Mouse (Mus musculus) C2C12 (cell line): ENCODE measurements around the gene Gstp2. TPM values are rescaled to one million over a fixed set of nuclear protein-coding genes. Genes with fewer than 3 reads are reported as not detected.
"Not testable (repeated sequence)": the region's sequence is repeated elsewhere in the genome, so short reads cannot be mapped to it uniquely, and the experiment has no call there.

Experiments used
- H3K27me3 ChIP-seq: one replicate; pipeline ENCODE4 v1.6.1; 2011; ENCODE audit not compliant: control insufficient read depth, insufficient read depth, insufficient read length
- H3K36me3 ChIP-seq: one replicate; pipeline ENCODE4 v1.6.1; 2011; ENCODE audit not compliant: control insufficient read depth, insufficient read depth
- H3K4me3 ChIP-seq: one replicate; pipeline ENCODE4 v1.5.1; 2011; ENCODE audit warnings: mild to moderate bottlenecking, control low read depth; ENCODE audit not compliant: poor library complexity, insufficient read depth, severe bottlenecking
- H3K79me2 ChIP-seq: one replicate; pipeline ENCODE4 v1.6.1; 2011; ENCODE audit not compliant: control insufficient read depth, insufficient read depth
- H3K79me3 ChIP-seq: one replicate; pipeline ENCODE4 v1.6.1; 2011; ENCODE audit warnings: low read depth, control low read depth
- H3ac ChIP-seq: one replicate; pipeline ENCODE3; 2011; ENCODE audit warnings: low read depth; ENCODE audit not compliant: control insufficient read depth, insufficient read length
- CEBPB ChIP-seq: IDR thresholded peaks from one replicate; pipeline ENCODE4 v1.6.1; 2011; ENCODE audit warnings: low read depth, mild to moderate bottlenecking, control low read depth, moderate library complexity
- CTCF ChIP-seq: IDR thresholded peaks from one replicate; pipeline ENCODE4 v1.5.1; 2011; ENCODE audit not compliant: control insufficient read depth, insufficient read depth, insufficient read length
- FOSL1 ChIP-seq: IDR thresholded peaks from one replicate; pipeline ENCODE4 v1.8.0; 2011; ENCODE audit warnings: mild to moderate bottlenecking, low read length; ENCODE audit not compliant: poor library complexity, insufficient read depth, severe bottlenecking
- MAX ChIP-seq: IDR thresholded peaks from one replicate; pipeline ENCODE4 v1.6.1; 2011; ENCODE audit warnings: mild to moderate bottlenecking, control low read depth
- MYOD1 ChIP-seq: IDR thresholded peaks from one replicate; pipeline ENCODE4 v1.6.1; 2011; ENCODE audit warnings: low read depth; ENCODE audit not compliant: control insufficient read depth, insufficient read length
- MYOG ChIP-seq: IDR thresholded peaks from one replicate; pipeline ENCODE4 v1.6.1; 2011; ENCODE audit not compliant: control insufficient read depth, insufficient read length; ENCODE audit errors: extremely low read depth
- USF1 ChIP-seq: IDR thresholded peaks from one replicate; pipeline ENCODE4 v1.6.1; 2011; ENCODE audit warnings: low read depth, mild to moderate bottlenecking, control low read depth, moderate library complexity
- polyA plus RNA-seq: library from polyadenylated mRNA; unstranded; fragments of >200 nt; fragmentation: generic; extraction: Trizol; gene quantifications from one replicate; pipeline ENCODE4 v1.2.1, GENCODE M21; 2012; ENCODE audit warnings: missing spikeins

The Gstp2 gene
- polyA plus RNA-seq, 1 experiment: 7.2 TPM

- H3ac ChIP-seq: no peak overlapping the region
- H3K79me2 ChIP-seq: no peaks in the 10 kb centered on the region
- H3K27me3 ChIP-seq: no peaks in the 10 kb centered on the region
- H3K36me3 ChIP-seq: no peaks in the 10 kb centered on the region
- no peak for TF ChIP-seq CEBPB
- TF ChIP-seq FOSL1: no peak
- TF ChIP-seq CTCF: no peak
- no peak for TF ChIP-seq USF1
- TF ChIP-seq MAX: no peak
- no peak for TF ChIP-seq MYOD1
- TF ChIP-seq MYOG: no peak
- no peaks in the 10 kb centered on the region for H3K79me3 ChIP-seq
- no peak overlapping the region for H3K4me3 ChIP-seq
Observed at GRCm38 (mm10) chr19:4072706-4073424, 27.0 kb upstream of the Gstp2 start.

GRCm38 (mm10) chr19:4071406-4071805, 25.6 kb upstream of the Gstp2 start:
- no peaks in the 10 kb centered on the region for H3K27me3 ChIP-seq
- no peaks in the 10 kb centered on the region for H3K79me2 ChIP-seq
- no peak for TF ChIP-seq FOSL1
- TF ChIP-seq USF1: no peak
- no peak for TF ChIP-seq MYOD1
- TF ChIP-seq MAX: no peak
- no peak for TF ChIP-seq MYOG
- TF ChIP-seq CEBPB: no peak
- no peak for TF ChIP-seq CTCF
- H3ac ChIP-seq: no peak overlapping the region
- H3K4me3 ChIP-seq: no peak overlapping the region
- H3K36me3 ChIP-seq: no peaks in the 10 kb centered on the region
- H3K79me3 ChIP-seq: no peaks in the 10 kb centered on the region

- Histone ChIP-seq H3ac (no peak overlapping the region), H3K27me3 (no peaks in the 10 kb centered on the region), H3K36me3 (no peaks in the 10 kb centered on the region), H3K79me3 (no peaks in the 10 kb centered on the region), H3K79me2 (no peaks in the 10 kb centered on the region), H3K4me3 (no peak overlapping the region)
- no peak for TF ChIP-seq MYOD1
- no peak for TF ChIP-seq CEBPB
- TF ChIP-seq MAX: no peak
- TF ChIP-seq USF1: no peak
- no peak for TF ChIP-seq FOSL1
- no peak for TF ChIP-seq CTCF
- TF ChIP-seq MYOG: no peak
Observed at GRCm38 (mm10) chr19:4070756-4071155, 24.9 kb upstream of the Gstp2 start.

GRCm38 (mm10) chr19:4070311-4070710, 24.5 kb upstream of the Gstp2 start:
- H3ac ChIP-seq: no peak overlapping the region
- no peak for TF ChIP-seq CEBPB
- no peak for TF ChIP-seq CTCF
- TF ChIP-seq MYOD1: no peak
- TF ChIP-seq USF1: no peak
- no peak for TF ChIP-seq MYOG
- TF ChIP-seq FOSL1: no peak
- TF ChIP-seq MAX: no peak
- no peaks in the 10 kb centered on the region for H3K79me3 ChIP-seq
- no peaks in the 10 kb centered on the region for H3K36me3 ChIP-seq
- H3K27me3 ChIP-seq: no peaks in the 10 kb centered on the region
- no peak overlapping the region for H3K4me3 ChIP-seq
- no peaks in the 10 kb centered on the region for H3K79me2 ChIP-seq

GRCm38 (mm10) chr19:4068717-4069410, 23.0 kb upstream of the Gstp2 start:
- no peaks in the 10 kb centered on the region for H3K27me3 ChIP-seq
- no peak overlapping the region for H3ac ChIP-seq
- H3K4me3 ChIP-seq: no peak overlapping the region
- H3K79me2 ChIP-seq: no peaks in the 10 kb centered on the region
- no peaks in the 10 kb centered on the region for H3K36me3 ChIP-seq
- H3K79me3 ChIP-seq: no peaks in the 10 kb centered on the region
- TF ChIP-seq USF1 (no peak), FOSL1 (no peak), CEBPB (no peak), MAX (no peak), CTCF (no peak), MYOD1 (no peak), MYOG (no peak)

GRCm38 (mm10) chr19:4068242-4068641, 22.4 kb upstream of the Gstp2 start:
- H3ac ChIP-seq, H3K79me2 ChIP-seq, H3K79me3 ChIP-seq, H3K4me3 ChIP-seq, H3K36me3 ChIP-seq, H3K27me3 ChIP-seq: not testable (repeated sequence)
